Mouse (Mus musculus): ENCODE measurements around the gene Wdr4.

GRCm38 (mm10) chr17:31499725-31500124, 20.1 kb downstream of the Wdr4 start:
- TF ChIP-seq CTCF (conservative IDR thresholded peaks at IDR 0.05; ENCODE audit: low read length): no peak
- TF ChIP-seq POU5F1 (IDR thresholded peaks at IDR 0.05; ENCODE audit: borderline replicate concordance, low read length): no peak
- TF ChIP-seq NANOG (IDR thresholded peaks at IDR 0.05; ENCODE audit: borderline replicate concordance, low read length): no peak

Data from E14TG2a.4 (cell line).